Mouse (Mus musculus) C2C12 (cell line): Measurements from ENCODE around the gene Luc7l. TPM values are rescaled to one million over a fixed set of nuclear protein-coding genes. Genes with fewer than 3 reads are reported as not detected.

ENCODE experiments used
- H3K27me3 ChIP-seq: one replicate; pipeline ENCODE4 v1.6.1; 2011; ENCODE audit not compliant: control insufficient read depth, insufficient read depth, insufficient read length
- H3K36me3 ChIP-seq: one replicate; pipeline ENCODE4 v1.6.1; 2011; ENCODE audit not compliant: control insufficient read depth, insufficient read depth
- H3K4me3 ChIP-seq: one replicate; pipeline ENCODE4 v1.5.1; 2011; ENCODE audit warnings: mild to moderate bottlenecking, control low read depth; ENCODE audit not compliant: poor library complexity, insufficient read depth, severe bottlenecking
- H3K79me2 ChIP-seq: one replicate; pipeline ENCODE4 v1.6.1; 2011; ENCODE audit not compliant: control insufficient read depth, insufficient read depth
- H3K79me3 ChIP-seq: one replicate; pipeline ENCODE4 v1.6.1; 2011; ENCODE audit warnings: low read depth, control low read depth
- H3ac ChIP-seq: one replicate; pipeline ENCODE3; 2011; ENCODE audit warnings: low read depth; ENCODE audit not compliant: control insufficient read depth, insufficient read length
- CEBPB ChIP-seq: IDR thresholded peaks from one replicate; pipeline ENCODE4 v1.6.1; 2011; ENCODE audit warnings: low read depth, mild to moderate bottlenecking, control low read depth, moderate library complexity
- CTCF ChIP-seq: IDR thresholded peaks from one replicate; pipeline ENCODE4 v1.5.1; 2011; ENCODE audit not compliant: control insufficient read depth, insufficient read depth, insufficient read length
- FOSL1 ChIP-seq: IDR thresholded peaks from one replicate; pipeline ENCODE4 v1.8.0; 2011; ENCODE audit warnings: mild to moderate bottlenecking, low read length; ENCODE audit not compliant: poor library complexity, insufficient read depth, severe bottlenecking
- MAX ChIP-seq: IDR thresholded peaks from one replicate; pipeline ENCODE4 v1.6.1; 2011; ENCODE audit warnings: mild to moderate bottlenecking, control low read depth
- MYOD1 ChIP-seq: IDR thresholded peaks from one replicate; pipeline ENCODE4 v1.6.1; 2011; ENCODE audit warnings: low read depth; ENCODE audit not compliant: control insufficient read depth, insufficient read length
- MYOG ChIP-seq: IDR thresholded peaks from one replicate; pipeline ENCODE4 v1.6.1; 2011; ENCODE audit not compliant: control insufficient read depth, insufficient read length; ENCODE audit errors: extremely low read depth
- USF1 ChIP-seq: IDR thresholded peaks from one replicate; pipeline ENCODE4 v1.6.1; 2011; ENCODE audit warnings: low read depth, mild to moderate bottlenecking, control low read depth, moderate library complexity
- polyA plus RNA-seq: library from polyadenylated mRNA; unstranded; fragments of >200 nt; fragmentation: generic; extraction: Trizol; gene quantifications from one replicate; pipeline ENCODE4 v1.2.1, GENCODE M21; 2012; ENCODE audit warnings: missing spikeins

Gene Luc7l
- polyA plus RNA-seq, 1 experiment: 45.0 TPM

DNA sequence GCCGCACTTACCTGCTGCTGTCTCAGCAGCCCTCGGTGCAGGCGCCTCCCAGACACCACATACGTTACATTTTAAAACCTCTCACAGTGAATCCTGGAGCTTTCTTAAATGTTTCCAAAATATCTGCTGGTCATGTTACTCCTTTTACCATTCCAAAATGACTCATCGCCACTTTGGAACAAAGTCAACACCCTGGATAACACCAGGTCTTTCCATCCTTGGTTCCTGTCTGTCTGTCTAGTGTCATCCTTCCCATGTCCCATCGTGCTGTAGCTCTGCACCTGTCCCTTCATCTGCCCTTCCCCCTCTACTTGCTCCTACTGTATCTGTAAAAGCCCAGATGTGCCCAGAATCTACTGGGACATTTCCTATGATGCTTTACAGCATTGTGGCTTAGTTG, 11.7 kb upstream of the Luc7l start:
- Histone ChIP-seq H3K36me3 (no peaks in the 10 kb centered on the region), H3ac (peak overlapping the region; percentile 45), H3K79me3 (peaks cover 3% of the 10 kb centered on the region), H3K27me3 (no peaks in the 10 kb centered on the region), H3K4me3 (no peak overlapping the region), H3K79me2 (peaks cover 22% of the 10 kb centered on the region)
- TF ChIP-seq MYOG: no peak

DNA sequence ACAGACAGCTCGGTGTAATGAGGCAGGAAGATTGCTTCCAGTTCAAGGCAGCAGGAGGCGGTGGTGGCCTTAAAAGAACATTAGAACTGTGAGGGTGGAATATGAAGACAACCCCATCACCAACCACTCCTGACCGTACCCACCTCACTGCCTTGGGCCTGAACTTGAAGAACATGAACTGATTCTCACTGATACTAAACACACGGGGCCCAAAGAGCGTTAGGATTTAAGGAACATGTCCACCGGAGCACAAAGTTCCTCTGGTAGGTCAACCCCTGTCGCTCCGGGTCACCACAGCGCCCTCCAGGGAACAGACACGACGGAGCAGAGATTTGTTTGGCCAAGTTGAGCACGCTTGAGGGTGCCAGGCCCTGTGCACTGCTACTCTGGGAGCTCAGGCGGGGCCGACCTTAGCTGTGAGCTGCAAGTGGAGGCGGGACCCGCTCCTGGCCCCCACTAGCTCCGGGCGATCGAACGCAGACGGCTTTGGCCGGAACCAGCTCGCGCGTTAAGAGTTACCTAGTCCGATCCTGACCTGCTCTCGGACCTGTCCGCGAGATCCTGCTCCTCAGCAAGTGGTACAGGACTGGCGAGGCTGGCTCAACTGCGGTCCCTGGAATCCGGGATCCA, 9.1 kb upstream of the Luc7l start:
- H3K27me3 ChIP-seq: peaks cover 3% of the 10 kb centered on the region
- no peaks in the 10 kb centered on the region for H3K36me3 ChIP-seq
- H3ac ChIP-seq: peak overlapping the region; percentile 68
- H3K4me3 ChIP-seq: peak overlapping the region; percentile 49
- H3K79me2 ChIP-seq: peaks cover 11% of the 10 kb centered on the region
- H3K79me3 ChIP-seq: peaks cover 3% of the 10 kb centered on the region
- TF ChIP-seq MYOG (no peak), CEBPB (no peak), USF1 (no peak), MYOD1 (no peak), CTCF (peak; percentile 68)

DNA sequence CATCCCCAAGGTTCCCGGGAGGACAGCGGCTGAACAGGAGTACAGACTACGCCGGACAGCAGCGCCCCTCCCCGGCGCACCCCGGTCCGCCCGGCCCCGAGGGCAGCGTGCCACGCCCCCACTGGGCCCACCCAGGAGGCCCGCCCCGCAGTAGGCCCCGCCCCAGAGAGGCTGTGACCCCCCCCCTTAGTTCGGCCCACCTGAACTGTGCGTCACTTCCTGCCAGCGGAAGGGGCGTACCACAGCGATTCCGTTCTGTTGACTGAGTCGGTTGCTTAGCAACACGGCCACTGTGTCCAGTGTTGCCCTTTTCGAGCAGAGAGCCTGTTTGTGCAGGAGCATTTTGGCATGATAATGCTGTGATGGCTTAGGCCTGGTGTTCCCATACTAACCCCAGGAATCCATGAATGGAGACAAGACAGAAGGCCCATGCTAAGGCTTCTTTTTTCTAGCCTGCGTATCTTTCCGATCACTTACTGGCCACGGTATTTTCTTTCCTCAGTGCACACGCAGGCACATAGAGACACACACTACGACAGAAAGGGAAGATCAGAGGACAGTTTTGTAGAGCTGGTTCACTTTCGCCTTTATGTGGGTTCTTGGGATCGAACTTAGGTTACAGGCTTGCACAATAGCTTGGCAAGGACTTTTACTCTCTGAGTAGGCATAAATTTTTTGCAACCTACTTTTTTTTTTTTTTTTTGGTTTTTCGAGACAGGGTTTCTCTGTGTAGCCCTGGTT, 8.4 kb upstream of the Luc7l start, which contains the start of gene Fam234a:
Fam234a (minus strand) TSS at position 142 of the 741 bp plus-strand sequence.
- TF ChIP-seq MAX (no peak), CEBPB (peak; percentile 45), FOSL1 (no peak), CTCF (no peak), MYOG (no peak)
- peak within 1 kb of the TSS; percentile 49 for H3K4me3 ChIP-seq
- H3K27me3 ChIP-seq: peaks cover 3% of the 10 kb centered on the region

DNA sequence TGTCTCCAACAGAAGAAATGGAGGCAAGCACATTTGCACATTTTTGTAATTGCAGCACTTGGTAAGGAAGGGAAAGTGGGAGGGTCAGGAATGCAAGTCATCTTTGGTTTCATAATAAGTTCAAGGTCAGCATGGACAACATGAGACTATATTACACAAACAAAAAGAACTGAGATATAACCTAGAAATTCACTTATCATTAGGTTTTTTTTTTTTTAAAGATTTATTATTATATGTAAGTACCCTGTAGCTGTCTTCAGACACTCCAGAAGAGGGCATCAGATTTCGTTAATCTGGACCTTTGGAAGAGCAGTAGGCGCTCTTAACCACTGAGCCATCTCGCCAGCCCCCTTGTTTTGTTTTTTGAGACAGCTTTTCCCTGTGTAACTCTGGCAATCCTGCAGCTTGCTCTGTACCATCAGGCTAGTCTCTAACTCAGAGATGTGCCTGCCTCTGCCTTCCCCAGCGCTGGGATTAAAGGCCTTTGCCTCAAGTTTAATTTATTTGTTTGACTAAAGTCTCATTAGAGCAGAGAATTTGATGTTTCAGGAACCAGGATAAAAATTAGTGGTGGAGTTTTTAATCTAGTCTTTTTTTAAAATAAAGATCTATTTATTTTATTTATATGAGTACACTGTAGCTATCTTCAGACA, 684 bp upstream of the Luc7l start:
- no peak overlapping the region for H3K4me3 ChIP-seq
- peaks cover 3% of the 10 kb centered on the region for H3K27me3 ChIP-seq
- H3K79me2 ChIP-seq: peaks cover 44% of the 10 kb centered on the region
- no peak overlapping the region for H3ac ChIP-seq
- TF ChIP-seq FOSL1 (no peak), MYOG (no peak), CEBPB (no peak), CTCF (no peak), MYOD1 (no peak), MAX (no peak), USF1 (no peak)
- H3K36me3 ChIP-seq: peaks cover 26% of the 10 kb centered on the region
- peaks cover 38% of the 10 kb centered on the region for H3K79me3 ChIP-seq

More for the DNA sequence above, 8.4 kb upstream of the Luc7l start, which contains the start of gene Fam234a:
- H3K79me3 ChIP-seq: peaks cover 3% of the 10 kb centered on the region
- no peaks in the 10 kb centered on the region for H3K36me3 ChIP-seq
- peaks cover 11% of the 10 kb centered on the region for H3K79me2 ChIP-seq
- peak within 1 kb of the TSS; percentile 68 for H3ac ChIP-seq

DNA sequence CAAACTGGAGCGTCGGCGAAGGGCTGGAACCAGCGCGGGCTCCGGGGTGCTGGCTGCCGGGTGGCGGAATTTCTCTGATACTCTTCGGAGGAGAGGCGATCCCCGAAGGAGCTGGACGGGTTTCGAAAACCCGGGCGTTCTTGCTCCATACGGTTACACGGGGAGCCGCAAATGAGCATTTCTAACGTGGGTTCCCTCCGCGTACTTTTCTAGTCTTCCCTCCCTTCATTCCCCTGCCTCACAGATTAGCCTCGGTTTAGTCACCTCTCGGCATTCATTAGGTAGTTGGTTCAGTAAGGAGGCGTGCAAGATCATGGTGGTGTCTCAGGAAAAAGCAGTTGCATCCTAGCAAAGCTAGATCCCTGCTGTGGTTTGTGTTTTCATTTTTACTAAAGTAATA, 703 bp downstream of the Luc7l start:
- peak overlapping the region; percentile 100 for H3ac ChIP-seq
- H3K27me3 ChIP-seq: no peaks in the 10 kb centered on the region
- H3K79me3 ChIP-seq: peaks cover 48% of the 10 kb centered on the region
- peaks cover 40% of the 10 kb centered on the region for H3K36me3 ChIP-seq
- peaks cover 57% of the 10 kb centered on the region for H3K79me2 ChIP-seq
- TF ChIP-seq MAX (no peak), MYOD1 (no peak), MYOG (no peak), USF1 (no peak), CTCF (no peak), FOSL1 (no peak), CEBPB (no peak)
- H3K4me3 ChIP-seq: peak overlapping the region; percentile 92
